Mouse (Mus musculus) embryo, embryonic 10.5 days (tissue): Measurements from ENCODE around the gene Mxi1.
"Not testable (repeated sequence)": the region's sequence is repeated elsewhere in the genome, so short reads cannot be mapped to it uniquely, and the experiment has no call there.

Source experiments
- DNase-seq: peaks from one replicate; pipeline ENCODE4 v3.0.0-alpha.2; 2015; ENCODE audit warnings: low spot score

Gene Mxi1

GRCm38 (mm10) chr19:53364963-53365362, 54.6 kb downstream of the Mxi1 start:
- DNase-seq, result peak; percentile 30

- no peak for DNase-seq
Observed at GRCm38 (mm10) chr19:53366057-53366775, 55.9 kb downstream of the Mxi1 start.

- no peak for DNase-seq
Observed at GRCm38 (mm10) chr19:53366881-53367280, 56.6 kb downstream of the Mxi1 start.

GRCm38 (mm10) chr19:53369469-53370043, 59.2 kb downstream of the Mxi1 start:
- peak; percentile 90 for DNase-seq

GRCm38 (mm10) chr19:53370233-53370632, 59.9 kb downstream of the Mxi1 start:
- DNase-seq, result no peak

- DNase-seq, result no peak
Observed at GRCm38 (mm10) chr19:53371666-53372065, 61.3 kb downstream of the Mxi1 start, which contains the start of gene Gm10197. TSS of gene Gm10197 (minus strand) at chr19:53371766.

GRCm38 (mm10) chr19:53373570-53373969, 63.3 kb downstream of the Mxi1 start:
- DNase-seq, result no peak

- DNase-seq, result no peak
Observed at GRCm38 (mm10) chr19:53375299-53375698, 65.0 kb downstream of the Mxi1 start.

- no peak for DNase-seq
Observed at GRCm38 (mm10) chr19:53375816-53376215, 65.5 kb downstream of the Mxi1 start.

- DNase-seq, result no peak
Observed at GRCm38 (mm10) chr19:53377652-53378051, 67.3 kb downstream of the Mxi1 start.

- DNase-seq, result no peak
Observed at GRCm38 (mm10) chr19:53378421-53378820, 68.1 kb downstream of the Mxi1 start.

GRCm38 (mm10) chr19:53383336-53383735, 73.0 kb downstream of the Mxi1 start:
- DNase-seq, result no peak

GRCm38 (mm10) chr19:53389417-53389816, 79.1 kb downstream of the Mxi1 start:
- no peak for DNase-seq

- DNase-seq, result peak; percentile 44
Observed at GRCm38 (mm10) chr19:53389851-53390431, 79.6 kb downstream of the Mxi1 start.

GRCm38 (mm10) chr19:53390495-53391007, 80.2 kb downstream of the Mxi1 start, which contains the start of gene Smndc1:
TSS of gene Smndc1 (minus strand) at chr19:53390578.
- peak; percentile 100 for DNase-seq

- DNase-seq, result no peak
Observed at GRCm38 (mm10) chr19:53391386-53391785, 81.1 kb downstream of the Mxi1 start.

- no peak for DNase-seq
Observed at GRCm38 (mm10) chr19:53391787-53392186, 81.5 kb downstream of the Mxi1 start.

GRCm38 (mm10) chr19:53392781-53393343, 82.5 kb downstream of the Mxi1 start:
- no peak for DNase-seq

- DNase-seq, result no peak
Observed at GRCm38 (mm10) chr19:53393646-53394045, 83.3 kb downstream of the Mxi1 start.

GRCm38 (mm10) chr19:53394552-53394951, 84.2 kb downstream of the Mxi1 start:
- DNase-seq, result peak; percentile 85

GRCm38 (mm10) chr19:53394956-53395355, 84.6 kb downstream of the Mxi1 start:
- not testable (repeated sequence) for DNase-seq

- not testable (repeated sequence) for DNase-seq
Observed at GRCm38 (mm10) chr19:53395805-53396204, 85.5 kb downstream of the Mxi1 start.
